In genomic region chr11:78162504-78162903, GRCm38 (mm10) we compare ENCODE assay signal across 8 mouse cellular contexts. TPM values are rescaled to one million over a fixed set of nuclear protein-coding genes. Genes with fewer than 3 reads are reported as not detected.
DNase-seq lines count a peak whose midpoint lies in the region; TF ChIP-seq lines count a peak whose summit lies in the region.

No protein-coding gene starts in this region.

- no peak for TF ChIP-seq RAD21 in CH12.LX (IDR thresholded peaks at IDR 0.05; ENCODE audit: low read depth, low read length)

- H3K4me3 ChIP-seq in heart, embryonic 10.5 days, result peak overlapping the region; percentile 100
- H3K4me3 ChIP-seq in heart, adult 2 months, result no peak overlapping the region
- H3K4me3 ChIP-seq in CH12.LX (replicated peaks in 1 of 3; ENCODE audit: low read depth in 2 of 3, low read length in 2 of 3, poor library complexity in 1 of 3), result peak overlapping the region in 2 of 3 experiments; percentile 73 to 97
- peak overlapping the region; percentile 100 for H3K4me3 ChIP-seq in forebrain, embryonic 10.5 days

- in situ Hi-C loops in CH12.LX (cut with MboI; ENCODE audit: low pct_ligation_motif_present, low pct_unique_long_range_greater_than_20kb, low sequenced_read_pairs), result no loop called here

- no peaks in the 10 kb centered on the region for H3K79me2 ChIP-seq in heart, adult 2 months (replicated peaks; ENCODE audit: control insufficient read depth, insufficient read depth, low read length)
- peaks cover 33% of the 10 kb centered on the region for H3K79me2 ChIP-seq in CH12.LX (replicated peaks; ENCODE audit: control insufficient read depth, extremely low read depth, insufficient read depth, poor library complexity, severe bottlenecking)

- peaks cover 62% of the 10 kb centered on the region for H3K36me3 ChIP-seq in heart, embryonic 10.5 days
- no peaks in the 10 kb centered on the region for H3K36me3 ChIP-seq in heart, adult 2 months (ENCODE audit: control insufficient read depth, insufficient read depth, low read length)
- peaks cover 44 to 59% of the 10 kb centered on the region in 2 experiments for H3K36me3 ChIP-seq in CH12.LX (replicated peaks in 1 of 2; ENCODE audit: control insufficient read depth in 1 of 2, insufficient read depth in 1 of 2, low read length in 1 of 2)
- peaks cover 63% of the 10 kb centered on the region for H3K36me3 ChIP-seq in forebrain, embryonic 10.5 days (replicated peaks)

- TF ChIP-seq CTCF in heart, adult 2 months (IDR thresholded peaks at IDR 0.05), result no peak
- TF ChIP-seq CTCF in CH12.LX (conservative IDR thresholded peaks at IDR 0.05 in 1 of 2, IDR thresholded peaks at IDR 0.05 in 1 of 2; ENCODE audit: low read depth in 2 of 2, low read length in 2 of 2), result no peak

- peaks cover 61% of the 10 kb centered on the region for H3K4me1 ChIP-seq in heart, embryonic 10.5 days
- H3K4me1 ChIP-seq in heart, adult 2 months (ENCODE audit: control insufficient read depth, insufficient read depth, low read length), result peaks cover 3% of the 10 kb centered on the region; the same call in 1 of the 2 replicates
- peaks cover 24 to 53% of the 10 kb centered on the region in 2 experiments for H3K4me1 ChIP-seq in CH12.LX (ENCODE audit: control insufficient read depth in 1 of 2, insufficient read depth in 2 of 2)
- H3K4me1 ChIP-seq in forebrain, embryonic 10.5 days, result peaks cover 63% of the 10 kb centered on the region

- peaks cover 5% of the 10 kb centered on the region; the same call in 1 of the 2 replicates for H3K27me3 ChIP-seq in heart, embryonic 10.5 days (ENCODE audit: insufficient read depth, poor library complexity, severe bottlenecking)
- no peaks in the 10 kb centered on the region for H3K27me3 ChIP-seq in heart, adult 2 months (ENCODE audit: control insufficient read depth, insufficient read depth, low read length)
- H3K27me3 ChIP-seq in CH12.LX (replicated peaks), result no peaks in the 10 kb centered on the region
- peaks cover 14% of the 10 kb centered on the region for H3K27me3 ChIP-seq in forebrain, embryonic 10.5 days (ENCODE audit: poor library complexity, severe bottlenecking)

- DNase-seq in heart, embryonic 10.5 days (ENCODE audit: low spot score), result no peak
- DNase-seq in heart, adult 2 months, result no peak
- DNase-seq in CH12.LX (ENCODE audit: extremely low read depth), result no peak
- DNase-seq in forebrain, embryonic 10.5 days (ENCODE audit: extremely low spot score, low spot score), result no peak
- DNase-seq in kidney, adult 18-20 months, result peak; percentile 55
- peak; percentile 37 for DNase-seq in lung, postnatal 36 days
- no peak for DNase-seq in T-cell, adult 2 months (ENCODE audit: low spot score)
- no peak for DNase-seq in spleen, adult 18-20 months

- TF ChIP-seq EP300 in heart, adult 2 months (IDR thresholded peaks at IDR 0.05; ENCODE audit: insufficient read depth, low read depth, low read length), result no peak
- 0 out of 2 replicates have a peak, but pooled peaks have one; percentile 12 for TF ChIP-seq EP300 in CH12.LX (IDR thresholded peaks at IDR 0.05; ENCODE audit: low read length)

- H3K9ac ChIP-seq in heart, adult 2 months (ENCODE audit: low read depth, low read length), result no peak overlapping the region
- H3K9ac ChIP-seq in CH12.LX (ENCODE audit: insufficient read depth, low read depth), result peak overlapping the region; percentile 68

- intact Hi-C loops in heart, adult 2 months (cut with DNase I), result no loop called here

- peak overlapping the region; percentile 79 for H3K4me2 ChIP-seq in CH12.LX (ENCODE audit: insufficient read depth, low read depth, poor library complexity, severe bottlenecking)

- H3K9me3 ChIP-seq in heart, embryonic 10.5 days, result no peaks in the 10 kb centered on the region
- H3K9me3 ChIP-seq in CH12.LX (replicated peaks; ENCODE audit: low read length), result no peaks in the 10 kb centered on the region
- no peaks in the 10 kb centered on the region for H3K9me3 ChIP-seq in forebrain, embryonic 10.5 days

- WGBS in heart, embryonic 10.5 days, result 75% methylated on average over 6 of the region's 6 CpGs
- WGBS in heart, adult 2 months, result 50% methylated on average over 6 of the region's 6 CpGs
- 79% methylated on average over 6 of the region's 6 CpGs for WGBS in forebrain, embryonic 10.5 days

- dilution Hi-C loops in CH12.LX (cut with MboI; ENCODE audit: extremely low pct_ligation_motif_present, extremely low pct_unique_long_range_greater_than_20kb, low sequenced_read_pairs), result no loop called here

- TF ChIP-seq POLR2A in heart, adult 2 months (IDR thresholded peaks at IDR 0.05; ENCODE audit: insufficient read depth, low read depth, low read length), result no peak
- TF ChIP-seq POLR2A in CH12.LX (IDR thresholded peaks at IDR 0.05; ENCODE audit: low read depth, low read length), result no peak

- peak overlapping the region; percentile 98 for H3K27ac ChIP-seq in heart, embryonic 10.5 days
- H3K27ac ChIP-seq in heart, adult 2 months, result no peak overlapping the region
- H3K27ac ChIP-seq in CH12.LX (ENCODE audit: insufficient read depth, low read depth), result peak overlapping the region; percentile 91; the same call in 1 of the 2 replicates
- peak overlapping the region; percentile 99 for H3K27ac ChIP-seq in forebrain, embryonic 10.5 days

TF ChIP-seq in CH12.LX, 34 proteins besides CTCF, POLR2A, EP300 and RAD21:
- TF ChIP-seq POLR2AphosphoS2 (IDR thresholded peaks at IDR 0.05; ENCODE audit: low read depth, low read length), result peak; percentile 12; the same call in 1 of the 2 replicates
- no peak for TF ChIP-seq ETS1 (conservative IDR thresholded peaks at IDR 0.05; ENCODE audit: low read depth, low read length)
- TF ChIP-seq JUN (IDR thresholded peaks at IDR 0.05; ENCODE audit: insufficient read depth, low read depth, low read length), result no peak
- TF ChIP-seq MXI1 (IDR thresholded peaks at IDR 0.05; ENCODE audit: low read depth, low read length), result no peak
- no peak for TF ChIP-seq E2F4 (IDR thresholded peaks at IDR 0.05; ENCODE audit: insufficient replicate concordance, low read depth, low read length)
- no peak for TF ChIP-seq NELFE (IDR thresholded peaks at IDR 0.05; ENCODE audit: low read depth, low read length)
- no peak for TF ChIP-seq MEF2A (IDR thresholded peaks at IDR 0.05; ENCODE audit: borderline replicate concordance, low read depth, low read length)
- no peak for TF ChIP-seq KAT2A (IDR thresholded peaks at IDR 0.05; ENCODE audit: insufficient replicate concordance, low read length)
- TF ChIP-seq MAX (IDR thresholded peaks at IDR 0.05; ENCODE audit: low read length), result no peak
- peak; percentile 20; the same call in 1 of the 2 replicates for TF ChIP-seq CHD2 (IDR thresholded peaks at IDR 0.05; ENCODE audit: low read length)
- no peak for TF ChIP-seq SIN3A (IDR thresholded peaks at IDR 0.05; ENCODE audit: low read length)
- TF ChIP-seq ZNF384 (IDR thresholded peaks at IDR 0.05; ENCODE audit: low read depth, low read length), result no peak
- peak; percentile 74 for TF ChIP-seq TCF12 (IDR thresholded peaks at IDR 0.05; ENCODE audit: low read depth, low read length)
- TF ChIP-seq USF1 (IDR thresholded peaks at IDR 0.05; ENCODE audit: low read depth, low read length), result no peak

RNA-seq across cellular contexts. Expression of gene Traf4, which starts 2.9 kb away (rescaled TPM):
- polyA plus RNA-seq in heart, embryonic 10.5 days (2016; fragmentation: Nextera tagmentation; extraction: Ambion mirVana), result 57.9 and 88.7 TPM in 2 replicates
- total RNA-seq in heart, adult 2 months (2021), result 1 to 10 TPM; 3.7 to 6.0 TPM
- polyA plus RNA-seq in heart, adult 2 months (2012; rRNA removed), result 11.2 and 13.4 TPM in 2 replicates
- total RNA-seq in CH12.LX (2012; rRNA removed) (47.9 and 55.9 TPM in 2 replicates), CH12.LX (2014; rRNA removed) (17.1 and 20.8 TPM in 2 replicates)
- 52.9 and 68.7 TPM in 2 replicates for polyA plus RNA-seq in CH12.LX (2012; ENCODE audit: insufficient read length, low read depth)
- polyA plus RNA-seq in forebrain, embryonic 10.5 days (2016; fragmentation: Nextera tagmentation; extraction: Ambion mirVana), result 97.6 and 104 TPM in 2 replicates

RNA-seq across cellular contexts. Expression of gene Nek8, which starts 14.0 kb away (rescaled TPM):
- polyA plus RNA-seq in heart, embryonic 10.5 days (2016; fragmentation: Nextera tagmentation; extraction: Ambion mirVana), result 15.3 and 16.5 TPM in 2 replicates
- 1 to 10 TPM; 1.6 to 2.5 TPM for total RNA-seq in heart, adult 2 months (2021)
- polyA plus RNA-seq in heart, adult 2 months (2012; rRNA removed), result 7.0 and 7.6 TPM in 2 replicates
- total RNA-seq in CH12.LX (2012; rRNA removed), result 6.7 and 7.4 TPM in 2 replicates
- 6.1 and 7.1 TPM in 2 replicates for total RNA-seq in CH12.LX (2014; rRNA removed)
- polyA plus RNA-seq in CH12.LX (2012; ENCODE audit: insufficient read length, low read depth), result 8.3 and 9.9 TPM in 2 replicates
- 10.6 and 11.7 TPM in 2 replicates for polyA plus RNA-seq in forebrain, embryonic 10.5 days (2016; fragmentation: Nextera tagmentation; extraction: Ambion mirVana)

RNA-seq across cellular contexts. Expression of gene Tlcd1, which starts 14.0 kb away (rescaled TPM):
- polyA plus RNA-seq in heart, embryonic 10.5 days (2016; fragmentation: Nextera tagmentation; extraction: Ambion mirVana), result 16.9 and 18.7 TPM in 2 replicates
- total RNA-seq in heart, adult 2 months (2021), result 1 to 10 TPM; 5.4 to 5.7 TPM
- polyA plus RNA-seq in heart, adult 2 months (2012; rRNA removed), result 15.7 and 17.3 TPM in 2 replicates
- total RNA-seq in CH12.LX (2012; rRNA removed), result 16.4 and 20.3 TPM in 2 replicates
- total RNA-seq in CH12.LX (2014; rRNA removed), result 18.2 and 20.3 TPM in 2 replicates
- 15.6 and 19.1 TPM in 2 replicates for polyA plus RNA-seq in CH12.LX (2012; ENCODE audit: insufficient read length, low read depth)
- polyA plus RNA-seq in forebrain, embryonic 10.5 days (2016; fragmentation: Nextera tagmentation; extraction: Ambion mirVana), result 10.0 and 11.3 TPM in 2 replicates

RNA-seq across cellular contexts. Expression of gene Rpl23a, which starts 20.9 kb away (rescaled TPM):
- polyA plus RNA-seq in heart, embryonic 10.5 days (2016; fragmentation: Nextera tagmentation; extraction: Ambion mirVana), result 863 and 999 TPM in 2 replicates
- total RNA-seq in heart, adult 2 months (2021), result 100 to 1,000 TPM; 801 to 911 TPM
- polyA plus RNA-seq in heart, adult 2 months (2012; rRNA removed), result 155 and 253 TPM in 2 replicates
- total RNA-seq in CH12.LX (2012; rRNA removed) (3,714 and 3,939 TPM in 2 replicates), CH12.LX (2014; rRNA removed) (3,235 and 3,361 TPM in 2 replicates)
- polyA plus RNA-seq in CH12.LX (2012; ENCODE audit: insufficient read length, low read depth), result 2,992 and 3,119 TPM in 2 replicates
- 1,073 and 1,096 TPM in 2 replicates for polyA plus RNA-seq in forebrain, embryonic 10.5 days (2016; fragmentation: Nextera tagmentation; extraction: Ambion mirVana)

RNA-seq across cellular contexts. Expression of gene Rab34, which starts 25.7 kb away (rescaled TPM):
- polyA plus RNA-seq in heart, embryonic 10.5 days (2016; fragmentation: Nextera tagmentation; extraction: Ambion mirVana), result 63.2 and 88.1 TPM in 2 replicates
- 1 to 10 TPM; 8.2 to 9.8 TPM for total RNA-seq in heart, adult 2 months (2021)
- polyA plus RNA-seq in heart, adult 2 months (2012; rRNA removed), result 17.2 and 17.5 TPM in 2 replicates
- total RNA-seq in CH12.LX (2012; rRNA removed) (0.17 and 0.25 TPM in 2 replicates), CH12.LX (2014; rRNA removed) (0.50 TPM in 1 of 2 replicates, not detected in the other)
- polyA plus RNA-seq in CH12.LX (2012; ENCODE audit: insufficient read length, low read depth), result 0.49 and 1.4 TPM in 2 replicates
- polyA plus RNA-seq in forebrain, embryonic 10.5 days (2016; fragmentation: Nextera tagmentation; extraction: Ambion mirVana), result 70.7 and 73.3 TPM in 2 replicates

Comparison
In these comparisons a context has a peak if more than half of its experiments do, and no peak if none do; other contexts are left out.
1. DNase-seq: peak in kidney, adult 18-20 months (single experiment) and lung, postnatal 36 days (single experiment); none in heart, embryonic 10.5 days (single experiment), heart, adult 2 months (0 of 2), CH12.LX (single experiment), forebrain, embryonic 10.5 days (single experiment), T-cell, adult 2 months (single experiment) and spleen, adult 18-20 months (0 of 2).